Mouse (Mus musculus) T-helper 17 cell (primary cell): ENCODE measurements around the gene Ctnnd2.
"Not testable (repeated sequence)": the region's sequence is repeated elsewhere in the genome, so short reads cannot be mapped to it uniquely, and the experiment has no call there.

Source experiments
- in situ Hi-C, 2 experiments: fragments of 300-600 bp; cut with MboI, MseI; formaldehyde crosslinking; loops; 1 replicate in 1 of 2; 2 replicates in 1 of 2; pipeline ENCODE4 v1.15.1; 2025; ENCODE audit warnings: high pct_unique_total_duplicates in 2 of 2

The Ctnnd2 gene

DNA sequence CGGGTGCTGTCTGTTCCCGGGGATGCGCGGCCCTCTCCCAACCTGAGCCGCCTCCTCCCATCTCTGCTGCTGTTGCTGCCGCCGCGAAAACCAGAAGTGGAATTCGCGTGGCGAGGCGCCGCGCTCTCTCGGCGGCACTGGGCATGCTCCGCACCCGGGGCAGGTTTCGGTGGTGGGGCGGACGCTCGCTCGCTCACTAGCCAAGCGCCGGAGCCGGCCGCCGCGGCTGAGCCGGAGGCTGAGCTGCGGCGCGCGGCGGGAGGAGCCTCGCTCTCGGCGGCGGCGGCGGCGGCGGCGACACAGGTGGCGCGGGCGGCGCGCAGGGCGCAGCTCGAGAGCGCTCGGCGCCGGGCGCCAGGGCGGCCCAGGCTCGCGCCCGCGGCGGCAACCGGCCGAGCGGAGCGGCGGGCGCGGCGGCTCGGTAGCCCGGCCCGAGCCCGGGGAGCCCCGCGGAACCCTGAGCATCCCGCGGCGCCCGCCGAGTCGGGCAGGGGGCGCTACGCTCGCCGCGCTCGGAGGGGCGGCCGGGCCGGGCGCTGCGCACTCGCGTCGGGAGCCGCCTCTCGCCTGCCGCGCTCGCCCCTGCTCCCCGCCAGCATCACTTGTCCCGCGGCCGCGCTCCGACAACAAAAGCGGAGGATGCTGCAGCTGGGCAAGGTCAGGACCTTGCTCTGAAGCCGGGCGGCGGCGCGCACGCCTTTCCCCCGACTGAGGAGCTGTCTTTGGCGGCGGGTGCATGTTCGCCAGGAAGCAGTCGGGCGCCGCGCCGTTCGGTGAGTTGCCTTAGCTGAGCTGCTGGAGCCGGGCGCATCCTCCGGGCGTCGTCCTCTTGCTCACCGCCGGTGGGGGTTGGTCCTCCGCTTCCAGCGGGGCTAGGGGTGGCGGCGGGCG lies at the start of gene Ctnnd2:
Ctnnd2 (plus strand) TSS at position 203 of the 891 bp plus-strand sequence.
- in situ Hi-C loops: no loop called here

DNA sequence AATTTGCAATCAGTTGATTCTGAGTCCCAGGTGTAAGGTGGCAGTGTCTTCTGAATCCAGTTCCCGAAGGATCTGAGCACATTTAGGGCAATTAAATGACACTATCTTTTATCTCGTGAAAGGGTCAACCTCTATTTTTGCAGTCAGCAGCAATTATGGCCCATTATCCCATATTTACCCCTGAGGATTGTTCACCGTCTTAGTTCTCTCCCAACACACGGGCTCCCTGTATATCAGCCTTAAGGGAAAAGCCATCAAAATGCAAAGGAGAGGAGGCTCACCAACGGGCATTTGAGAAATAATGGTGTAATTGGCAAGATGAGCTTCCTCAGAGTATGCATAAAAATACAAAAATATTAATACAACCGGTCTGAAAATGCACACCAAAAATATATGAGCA lies 41.7 kb upstream of the Ctnnd2 start:
- in situ Hi-C loops: no loop called here

DNA sequence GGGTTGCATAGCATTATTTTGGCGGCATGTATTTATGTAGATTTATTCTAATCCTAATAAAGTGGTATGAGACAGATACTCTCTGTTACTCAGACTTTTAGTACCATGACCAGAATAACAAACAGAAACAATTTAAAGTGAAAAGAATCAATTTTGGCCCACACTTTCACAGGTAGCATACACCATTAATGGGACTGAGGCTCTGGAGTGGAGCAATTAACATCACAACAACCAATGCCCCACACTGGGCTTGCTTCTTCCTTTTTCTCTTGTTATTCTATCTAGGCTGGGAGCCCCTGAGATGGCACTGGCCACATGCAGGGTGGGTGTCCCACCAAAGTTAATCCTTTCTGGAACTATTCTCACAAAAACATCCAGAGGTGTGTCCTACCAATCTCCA lies 32.8 kb upstream of the Ctnnd2 start:
- in situ Hi-C loops: not testable (repeated sequence)

DNA sequence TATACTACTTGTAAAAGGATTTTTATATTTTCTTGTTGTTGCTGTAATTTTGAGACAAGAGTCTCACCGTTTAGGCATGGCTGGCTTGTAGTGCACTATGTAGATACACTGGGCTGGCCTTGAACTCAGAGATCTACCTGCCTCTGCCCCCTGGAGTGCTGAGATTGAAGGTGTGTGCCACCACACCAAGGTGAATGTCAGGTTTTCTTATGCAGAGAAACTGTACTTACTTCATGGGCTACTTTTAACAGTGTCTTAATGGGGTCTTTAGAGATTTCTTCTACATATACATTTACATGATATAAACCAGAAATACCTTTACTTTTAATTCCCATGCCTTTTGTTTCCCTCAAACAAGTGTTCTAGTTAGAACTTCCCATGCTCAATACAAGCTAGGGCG lies 27.0 kb upstream of the Ctnnd2 start:
- in situ Hi-C loops: no loop called here

DNA sequence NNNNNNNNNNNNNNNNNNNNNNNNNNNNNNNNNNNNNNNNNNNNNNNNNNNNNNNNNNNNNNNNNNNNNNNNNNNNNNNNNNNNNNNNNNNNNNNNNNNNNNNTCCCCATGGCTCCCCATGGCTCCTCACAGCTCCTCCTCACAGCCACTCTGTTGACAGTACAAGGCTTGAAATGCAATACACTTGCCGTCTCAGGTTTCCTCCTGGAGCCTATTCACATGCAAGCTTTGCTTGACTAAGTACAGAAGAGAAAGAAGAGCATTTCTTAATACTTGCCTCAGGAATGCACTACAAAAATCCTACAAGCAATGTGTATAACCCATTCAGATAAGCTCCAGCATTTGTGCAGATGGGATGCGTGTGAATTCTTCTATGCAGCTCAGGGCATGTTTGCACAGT lies 20.2 kb upstream of the Ctnnd2 start:
- in situ Hi-C loops: no loop called here

DNA sequence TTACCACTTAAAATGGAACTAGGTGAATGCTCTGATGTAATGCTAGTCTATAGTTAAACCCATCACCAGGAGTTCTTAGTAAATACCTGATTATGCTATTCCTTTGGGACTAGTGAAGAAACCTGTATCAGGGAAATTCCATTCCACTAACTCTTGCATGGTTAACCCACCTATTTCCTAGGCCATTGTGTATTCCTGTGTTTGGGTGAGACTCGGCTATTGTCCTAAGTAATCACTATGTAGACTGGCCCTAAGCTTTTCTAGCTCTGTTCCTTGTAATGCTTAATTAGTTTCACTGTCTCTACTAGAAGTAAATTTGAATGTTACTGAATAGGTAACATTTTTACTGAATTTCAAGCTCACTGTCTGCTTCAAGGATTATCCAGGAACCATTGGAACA lies 14.4 kb upstream of the Ctnnd2 start:
- in situ Hi-C loops: no loop called here

DNA sequence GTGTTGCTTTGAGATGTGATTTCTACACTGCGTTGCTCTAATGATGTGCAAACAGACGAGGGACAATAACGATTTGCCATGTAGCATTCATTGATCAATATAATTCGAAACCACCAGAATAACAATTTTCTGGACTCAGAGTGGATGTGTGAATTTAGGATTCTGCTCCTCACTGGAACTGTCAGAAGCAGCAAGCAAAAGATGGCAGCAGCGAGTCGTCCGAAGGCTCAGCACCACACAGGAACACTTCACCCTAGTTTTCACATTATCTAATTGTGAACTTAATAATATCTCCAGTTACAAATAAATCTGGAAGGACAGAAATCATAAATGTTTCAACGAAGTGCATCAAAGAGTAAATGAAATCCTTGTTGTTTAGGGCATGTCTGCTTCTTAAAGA lies 2.4 kb upstream of the Ctnnd2 start:
- in situ Hi-C loops: no loop called here

DNA sequence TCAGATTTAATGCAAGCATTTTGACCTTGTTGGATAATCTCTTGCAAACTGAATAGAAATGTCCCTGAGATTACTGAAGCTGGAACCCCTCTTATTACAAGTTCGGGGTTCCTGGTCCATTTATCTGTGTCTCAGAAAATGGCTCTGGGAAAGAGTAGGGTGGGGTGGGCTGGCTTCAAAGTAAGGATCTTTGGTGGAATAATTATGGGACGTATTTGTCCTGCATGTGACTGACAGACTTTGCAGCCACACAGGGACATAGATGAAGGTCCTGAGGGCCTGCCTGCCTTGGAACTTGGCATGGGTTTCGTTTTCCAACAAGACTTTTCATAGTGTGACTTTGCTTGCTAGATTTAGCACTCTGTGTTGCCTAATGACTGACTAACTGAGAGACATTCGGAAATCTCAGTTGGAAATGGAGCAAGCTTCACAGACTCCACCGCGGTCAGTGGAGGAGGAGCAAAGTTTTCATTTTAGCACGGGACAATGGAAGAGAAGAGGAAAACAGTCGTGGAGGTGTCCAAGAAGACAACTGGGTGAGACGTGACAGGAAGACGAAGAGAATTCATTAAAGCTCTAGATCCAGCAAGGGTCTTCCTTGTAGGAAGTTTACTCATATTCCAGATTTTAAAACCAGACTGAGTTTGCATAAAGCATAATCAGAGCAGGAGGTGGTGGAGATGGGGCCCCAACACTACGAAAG lies 749 bp upstream of the Ctnnd2 start:
- in situ Hi-C loops: no loop called here

DNA sequence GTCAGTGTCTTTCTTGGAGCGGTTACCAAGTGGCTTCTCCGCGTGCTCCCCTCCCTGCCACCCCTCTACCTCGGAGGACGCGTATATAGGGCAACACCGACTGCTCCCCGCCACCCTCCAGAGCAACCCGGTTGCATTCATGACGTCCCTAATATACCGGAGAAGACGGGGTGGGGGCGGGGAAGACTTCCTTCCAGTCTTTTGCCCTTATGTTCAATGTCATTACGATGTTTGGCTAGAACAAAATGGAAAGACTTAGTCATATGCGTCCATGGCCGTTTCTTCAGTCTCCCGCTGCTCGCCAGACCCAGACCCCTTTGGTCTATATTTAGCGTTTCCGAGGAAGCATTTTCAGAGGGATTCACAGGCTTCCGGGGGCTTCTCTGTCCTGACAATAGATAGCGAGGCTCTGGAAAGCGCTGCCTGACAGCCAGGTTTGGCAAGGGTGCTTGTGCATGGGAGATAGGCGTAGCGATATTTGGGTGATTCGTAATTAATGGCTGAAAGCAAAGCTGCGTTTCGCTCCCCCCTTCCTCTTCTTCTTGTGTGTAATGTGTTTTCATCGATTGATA lies 1.1 kb downstream of the Ctnnd2 start:
- in situ Hi-C loops: no loop called here

DNA sequence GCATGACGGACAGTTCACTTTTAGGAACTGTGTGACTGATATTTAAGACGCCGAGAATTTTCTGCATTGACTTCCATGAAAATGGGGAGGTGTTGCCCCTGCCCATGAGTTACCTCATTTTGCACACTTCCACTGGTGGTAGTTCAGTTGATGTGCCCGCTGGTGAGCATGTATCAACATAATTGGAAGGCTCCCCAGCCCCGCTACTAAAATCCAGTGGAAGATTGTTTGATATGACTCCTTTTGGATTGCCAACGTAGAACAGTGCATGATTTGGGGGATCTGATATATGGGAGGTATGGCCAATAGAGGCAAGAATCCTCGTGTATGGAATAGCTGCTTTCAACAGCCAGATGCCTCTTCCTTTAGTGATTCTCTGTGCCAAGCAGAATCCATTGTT lies 1.9 kb downstream of the Ctnnd2 start:
- in situ Hi-C loops: no loop called here

DNA sequence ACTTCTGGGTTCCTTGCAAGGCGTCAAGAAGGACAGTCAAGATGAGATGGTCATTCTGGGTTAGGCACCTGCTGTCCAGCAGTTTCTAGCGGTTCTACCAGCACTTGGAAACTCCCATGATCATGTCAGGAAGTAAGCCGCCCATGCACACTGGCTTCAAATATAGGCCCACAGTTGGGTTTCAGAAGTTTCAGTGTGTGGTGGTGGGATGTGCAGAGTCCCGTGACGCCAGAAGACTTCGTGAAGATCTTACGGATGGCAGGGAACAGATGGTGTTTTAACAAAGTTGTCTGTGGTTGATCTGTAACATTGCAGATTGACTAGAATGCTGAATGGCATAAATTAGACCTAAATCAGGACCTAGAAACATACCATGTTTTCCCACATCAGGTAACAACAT lies 11.6 kb downstream of the Ctnnd2 start:
- in situ Hi-C loops: no loop called here

DNA sequence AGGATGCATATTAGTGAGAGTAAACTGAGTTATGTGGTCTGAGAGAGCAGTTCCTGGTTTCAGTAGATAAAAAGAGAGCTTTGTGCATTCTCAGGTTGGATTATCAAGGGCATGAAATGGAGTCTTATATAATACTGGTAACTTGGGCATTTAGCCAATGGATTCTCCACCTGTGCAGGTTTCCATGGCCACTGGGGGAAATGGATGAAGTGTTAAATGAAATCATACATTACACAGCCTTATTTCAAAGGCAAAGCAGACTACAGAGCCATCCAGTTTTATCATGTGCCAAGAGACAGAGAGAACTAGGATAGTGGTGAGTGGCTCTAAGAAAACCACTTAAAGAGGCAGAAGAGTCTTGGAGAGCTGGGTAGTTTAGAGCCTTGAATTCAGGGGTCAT lies 18.5 kb downstream of the Ctnnd2 start:
- in situ Hi-C loops: no loop called here

DNA sequence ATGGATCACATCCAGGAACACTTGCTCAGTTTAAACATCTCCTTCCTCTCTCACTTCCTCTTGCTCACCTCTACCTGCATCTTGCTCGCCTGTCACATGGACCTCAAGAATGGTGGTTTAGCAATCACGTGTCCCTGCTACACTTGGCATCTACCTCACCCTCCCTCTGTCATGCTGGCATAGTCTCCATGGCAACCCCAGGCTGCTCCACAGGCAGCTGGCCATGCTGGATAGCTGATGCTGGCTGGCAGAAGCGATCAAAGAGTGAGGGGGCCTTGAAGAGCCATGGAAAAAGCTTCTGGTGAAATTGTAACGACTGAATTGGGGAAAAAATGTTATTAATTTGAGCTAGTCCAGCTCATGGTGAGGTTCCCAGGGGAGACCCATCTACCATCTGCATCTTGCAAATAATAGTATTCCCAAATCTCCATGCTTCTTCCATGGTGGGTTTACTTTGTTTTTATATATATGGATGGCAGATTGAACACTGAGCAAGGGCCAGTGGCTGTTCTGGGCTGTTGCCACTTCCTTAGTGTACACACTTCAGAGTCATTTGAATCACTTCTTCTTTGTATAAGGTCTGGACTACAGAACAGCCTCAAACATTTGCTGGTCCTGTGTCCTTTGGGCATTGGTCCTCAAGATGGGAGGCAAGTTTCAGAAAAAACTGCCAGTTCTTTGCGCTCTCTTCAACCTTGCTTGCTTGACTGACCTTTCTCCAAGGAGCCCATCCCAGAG lies 19.7 kb downstream of the Ctnnd2 start:
- in situ Hi-C loops: no loop called here

DNA sequence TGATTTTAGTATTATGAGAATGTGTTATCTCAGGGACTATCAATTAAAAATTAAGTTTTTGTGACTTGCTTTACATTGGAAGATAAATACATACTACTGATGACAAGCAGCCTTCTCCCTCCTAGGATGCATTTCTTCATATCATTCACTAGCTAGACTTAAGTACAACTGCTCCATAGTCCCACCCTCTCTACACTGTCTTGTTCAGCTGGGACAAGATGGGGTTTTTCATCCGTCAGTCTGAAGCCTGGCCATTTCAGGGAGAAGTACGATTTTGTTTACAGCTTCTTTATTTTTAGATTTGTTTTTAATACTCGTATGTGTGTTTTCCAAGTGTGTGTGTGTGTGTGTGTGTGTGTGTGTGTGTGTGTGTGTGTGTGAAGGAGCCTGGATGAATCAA lies 26.0 kb downstream of the Ctnnd2 start:
- in situ Hi-C loops: no loop called here

DNA sequence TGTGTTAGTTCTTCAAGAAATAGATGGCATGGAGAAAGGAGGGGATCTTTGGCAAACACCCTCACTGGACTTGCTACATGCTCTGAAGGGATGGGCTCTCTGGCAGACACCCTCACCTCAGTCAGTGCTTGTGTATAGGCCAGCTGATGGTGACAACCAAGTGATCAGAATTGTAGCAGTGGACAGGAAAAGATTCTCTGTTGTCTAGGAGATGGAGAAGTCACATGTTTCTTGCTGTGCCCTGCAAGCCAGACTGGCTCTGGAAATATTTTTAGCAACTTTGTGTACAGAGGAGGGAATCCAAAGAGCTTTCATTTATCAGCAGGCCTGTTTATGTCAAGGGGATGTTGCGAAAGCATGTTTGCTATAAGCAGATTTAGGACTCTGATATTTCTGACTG lies 27.4 kb downstream of the Ctnnd2 start:
- in situ Hi-C loops: no loop called here

DNA sequence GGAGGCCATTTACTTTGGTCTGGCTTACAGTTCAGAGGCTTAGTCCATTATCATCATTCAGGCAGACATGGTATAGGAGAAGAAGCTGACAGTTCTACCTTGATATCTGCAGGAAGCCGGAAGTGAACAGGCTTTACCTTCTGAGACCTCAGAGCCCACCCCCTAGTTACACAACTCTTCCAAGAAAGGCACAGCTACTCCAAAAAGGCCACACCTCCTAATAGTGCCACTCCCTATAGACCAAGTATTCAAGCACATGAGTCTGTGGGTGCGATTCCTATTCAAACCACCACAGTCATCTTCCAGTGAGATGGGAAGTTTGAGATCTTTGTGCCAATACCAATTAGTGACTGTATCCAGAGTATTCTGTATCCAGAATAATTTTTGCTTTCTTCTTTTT lies 28.8 kb downstream of the Ctnnd2 start:
- in situ Hi-C loops: no loop called here

DNA sequence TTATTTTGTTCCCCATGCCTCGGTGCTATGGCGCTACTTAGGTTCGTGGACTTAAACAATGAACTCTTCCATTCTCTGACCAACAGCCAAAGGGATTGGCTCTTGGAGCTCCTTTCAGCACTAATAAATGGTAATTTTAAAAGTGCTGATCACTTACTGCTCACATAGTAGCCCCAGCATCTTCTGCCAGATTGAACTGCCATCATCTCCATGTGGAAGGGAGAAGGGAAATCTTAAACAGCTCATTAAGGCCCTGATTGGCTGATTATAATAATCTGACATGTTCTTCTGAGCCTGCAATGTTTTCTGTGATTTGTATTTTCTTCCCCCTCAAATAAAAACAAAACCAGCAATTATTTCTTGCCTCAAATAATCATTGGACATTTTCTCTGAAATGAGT lies 29.2 kb downstream of the Ctnnd2 start:
- in situ Hi-C loops: no loop called here

DNA sequence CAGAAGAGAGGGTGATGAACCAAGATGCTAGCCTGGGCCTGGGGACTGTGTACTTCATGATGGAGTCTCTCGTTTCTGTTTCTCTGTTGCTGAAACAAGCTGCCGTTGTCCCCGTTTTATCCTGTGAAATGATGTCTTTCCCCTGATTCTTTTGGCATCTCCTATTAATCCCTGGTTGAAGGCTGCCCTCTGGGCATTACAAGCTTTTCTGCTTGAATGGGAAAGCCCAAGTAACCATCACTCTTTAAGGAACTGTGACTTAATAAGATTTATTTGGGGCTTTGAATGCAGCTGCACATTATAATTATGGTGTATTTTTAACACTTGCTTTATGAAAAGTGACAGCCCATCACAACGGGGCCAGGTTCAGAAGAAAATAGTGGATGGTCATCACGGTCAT lies 40.4 kb downstream of the Ctnnd2 start:
- in situ Hi-C loops: no loop called here

DNA sequence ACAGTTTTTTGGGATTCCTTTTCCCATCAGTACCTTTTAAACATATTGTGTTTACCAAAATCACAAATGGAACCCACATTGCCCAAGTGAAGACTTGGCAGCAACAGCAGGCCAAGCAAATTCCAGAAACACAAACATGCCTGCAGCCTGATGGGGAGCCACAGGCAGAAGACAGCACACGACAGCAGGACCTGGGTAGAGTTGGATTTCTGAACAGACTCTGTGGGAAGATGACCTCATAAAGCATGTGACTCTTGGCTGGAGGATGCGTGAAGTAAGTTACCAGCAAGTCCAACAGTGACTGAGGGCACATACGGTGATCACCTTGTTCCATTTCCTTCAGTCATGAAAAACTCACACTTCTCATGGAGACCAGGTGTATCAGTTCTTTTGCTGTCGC lies 43.5 kb downstream of the Ctnnd2 start:
- in situ Hi-C loops: no loop called here

DNA sequence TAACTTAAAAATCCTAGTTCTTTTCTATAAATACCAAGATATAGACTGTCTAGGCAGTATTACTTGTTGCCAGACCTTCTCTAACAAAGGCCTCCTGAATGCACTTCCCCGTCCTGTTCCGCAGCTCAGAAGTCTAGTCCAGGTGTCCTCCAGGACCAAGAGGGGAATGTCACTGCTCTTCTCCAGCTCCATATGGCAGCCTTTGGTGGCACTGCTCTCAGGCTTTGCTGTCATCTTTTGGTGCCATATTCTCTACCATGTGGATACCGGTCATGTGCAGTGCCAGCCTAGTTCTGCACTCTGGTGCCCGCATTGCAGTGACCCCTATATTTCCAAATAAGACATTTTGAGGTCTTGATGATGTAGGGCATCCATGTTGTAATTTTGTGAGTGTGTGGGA lies 56.7 kb downstream of the Ctnnd2 start:
- in situ Hi-C loops: loop anchor here in 1 of 2 experiments (5.0 kb wide), 1 partner anchor 522 kb away; no protein-coding TSS in a partner anchor

DNA sequence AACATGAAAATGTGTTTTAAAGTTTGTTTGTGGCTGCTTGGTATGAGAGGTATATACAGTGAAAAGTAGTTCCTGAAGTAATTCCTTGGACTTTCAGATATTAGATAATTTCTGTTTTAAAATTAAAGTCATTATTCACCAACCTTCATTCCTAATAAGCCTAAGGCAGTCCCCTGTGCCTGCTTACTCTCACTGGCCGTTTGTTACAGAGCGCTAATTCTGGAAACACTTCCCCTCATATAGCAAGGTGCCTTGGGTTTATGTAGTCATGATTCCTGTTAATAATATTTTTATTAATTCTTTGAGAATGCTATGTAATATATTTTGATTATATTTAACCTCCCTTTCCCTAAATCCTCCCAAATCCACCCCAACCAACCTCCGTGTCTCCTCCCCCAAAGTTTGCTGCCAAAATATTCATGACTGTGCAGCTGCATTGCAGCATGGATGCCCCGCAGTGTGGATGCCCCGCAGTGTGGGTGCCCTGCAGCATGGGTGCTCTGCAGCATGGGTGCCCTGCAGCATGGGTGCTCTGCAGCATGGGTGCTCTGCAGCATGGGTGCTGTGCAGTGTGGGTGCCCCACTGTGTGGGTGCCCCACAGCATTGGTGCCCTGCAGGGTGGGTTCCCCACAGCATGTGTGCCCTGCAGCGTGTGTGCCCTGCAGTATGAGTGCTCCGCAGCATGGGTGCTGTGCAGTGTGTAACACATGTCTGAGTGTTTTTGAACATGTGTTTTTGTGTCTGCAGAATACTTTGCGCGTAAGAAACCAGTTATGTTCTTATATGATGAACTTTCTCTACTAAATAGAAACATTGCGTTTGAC lies 63.0 kb downstream of the Ctnnd2 start:
- in situ Hi-C loops: no loop called here
